Mouse (Mus musculus) subcutaneous adipose tissue, adult 2 months (tissue): ENCODE measurements around the gene Lce6a. TPM values are rescaled to one million over a fixed set of nuclear protein-coding genes. Genes with fewer than 3 reads are reported as not detected.

Experiments
- polyA plus RNA-seq: library from polyadenylated mRNA; depleted of rRNA; stranded (reverse); fragments of >200 nt; gene quantifications from 2 replicates; pipeline ENCODE4 v1.2.3, GENCODE M21; 2012; ENCODE audit warnings: low replicate concordance; rRNA removed

The Lce6a gene
- polyA plus RNA-seq: not detected in 2 replicates

DNA sequence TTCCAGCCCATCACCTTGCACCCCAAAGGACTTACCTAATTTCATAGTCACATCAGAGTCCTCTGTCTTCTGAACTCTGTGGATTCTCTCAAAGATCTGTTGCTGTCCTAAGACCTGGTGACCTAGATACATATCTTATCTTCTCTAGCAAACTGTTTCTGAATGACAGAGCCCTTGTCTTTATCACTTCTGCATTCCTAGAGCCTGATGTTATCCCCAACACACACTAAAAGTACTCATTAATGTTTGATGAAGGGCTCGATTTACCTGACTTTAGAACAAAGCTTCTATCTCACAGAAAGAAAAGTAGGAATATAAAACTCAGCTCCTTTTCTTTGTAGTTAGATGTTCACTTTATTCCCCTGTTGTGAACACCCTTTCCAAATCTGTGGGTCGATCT, at the start of gene Lce6a:
TSS of gene Lce6a (minus strand) at position 101 of the 400 bp plus-strand sequence.

DNA sequence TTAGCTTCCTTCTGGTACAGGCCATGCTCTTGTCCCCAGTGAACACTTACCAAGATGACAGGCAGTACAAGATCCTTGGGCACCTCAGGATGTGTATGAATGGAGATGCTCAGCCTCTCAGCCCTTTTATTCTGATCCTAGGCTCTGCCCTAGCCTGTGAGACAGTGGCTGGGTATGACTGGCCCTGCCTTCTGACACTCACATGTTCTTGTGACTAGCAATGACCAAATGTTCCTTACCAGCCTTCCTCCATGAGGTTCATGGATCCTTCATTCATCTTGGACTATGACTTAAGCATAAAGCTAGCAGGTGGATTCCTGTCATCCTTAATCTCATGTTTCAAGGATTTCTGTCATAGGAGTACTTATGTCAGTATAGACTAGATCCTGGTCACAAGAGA, 48.8 kb upstream of the Lce6a start, which contains the start of gene Lce1a2:
TSS of gene Lce1a2 (minus strand) at position 101 of the 400 bp plus-strand sequence.

DNA sequence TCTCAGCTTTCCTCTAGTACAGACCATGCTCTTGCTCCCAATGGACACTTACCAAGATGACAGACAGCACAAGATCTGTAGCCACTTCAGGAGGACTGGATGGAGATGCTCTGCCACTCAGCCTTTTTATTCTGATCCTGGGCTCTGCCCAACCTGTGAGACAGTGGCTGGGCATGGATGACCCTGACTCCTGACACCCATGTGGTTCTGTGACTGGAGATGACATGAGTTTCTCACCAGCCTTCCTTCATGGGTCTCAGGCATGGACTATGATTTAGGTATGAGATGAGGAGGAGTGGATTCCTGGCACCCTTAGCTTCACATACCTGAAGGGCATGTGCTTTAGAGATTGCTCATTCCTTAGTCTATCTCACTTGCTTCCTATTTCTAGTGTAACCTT, 35.4 kb upstream of the Lce6a start, which contains the start of gene Lce1b:
TSS of gene Lce1b (minus strand) at position 101 of the 400 bp plus-strand sequence.

DNA sequence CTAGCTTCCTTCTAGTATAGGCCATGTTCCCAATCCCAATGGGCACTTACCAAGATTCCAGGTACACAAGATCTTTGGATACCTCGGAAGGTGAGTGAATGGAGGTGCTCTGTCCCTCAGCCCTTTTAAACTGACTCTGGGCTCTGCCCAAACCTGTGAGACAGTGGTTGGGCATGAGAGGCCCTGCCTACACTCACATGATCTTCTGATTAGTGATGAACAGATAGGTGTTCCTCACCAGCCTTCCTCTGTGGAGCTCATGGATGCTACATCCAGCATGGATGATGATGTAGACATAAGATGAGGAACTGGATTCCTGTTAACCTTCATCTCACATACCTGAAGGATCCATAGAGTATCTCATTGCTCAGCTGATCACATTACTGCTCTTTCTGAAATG, 26.7 kb upstream of the Lce6a start, which contains the start of gene Lce1a1:
TSS of gene Lce1a1 (minus strand) at position 101 of the 400 bp plus-strand sequence.

DNA sequence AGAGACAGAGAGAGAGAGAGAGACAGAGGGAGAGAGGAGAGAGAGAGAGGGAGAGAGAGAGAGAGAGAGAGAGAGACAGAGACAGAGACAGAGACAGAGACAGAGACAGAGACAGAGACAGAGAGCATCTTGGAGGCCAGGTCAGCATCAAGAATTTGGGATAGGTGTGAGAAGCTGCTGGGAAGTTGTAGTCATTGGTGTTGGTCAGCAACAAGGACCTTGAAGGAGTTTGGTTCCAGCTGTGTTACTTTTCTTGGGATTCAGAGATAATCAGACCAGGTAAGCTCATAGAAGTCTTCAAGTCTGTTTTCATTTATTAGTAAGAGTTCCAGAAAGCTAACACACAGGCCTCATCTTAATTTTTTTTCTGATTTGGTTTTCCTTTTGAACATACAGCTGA, 14.1 kb downstream of the Lce6a start, which contains the start of gene 2210017I01Rik:
TSS of gene 2210017I01Rik (minus strand) at position 101 of the 400 bp plus-strand sequence.

DNA sequence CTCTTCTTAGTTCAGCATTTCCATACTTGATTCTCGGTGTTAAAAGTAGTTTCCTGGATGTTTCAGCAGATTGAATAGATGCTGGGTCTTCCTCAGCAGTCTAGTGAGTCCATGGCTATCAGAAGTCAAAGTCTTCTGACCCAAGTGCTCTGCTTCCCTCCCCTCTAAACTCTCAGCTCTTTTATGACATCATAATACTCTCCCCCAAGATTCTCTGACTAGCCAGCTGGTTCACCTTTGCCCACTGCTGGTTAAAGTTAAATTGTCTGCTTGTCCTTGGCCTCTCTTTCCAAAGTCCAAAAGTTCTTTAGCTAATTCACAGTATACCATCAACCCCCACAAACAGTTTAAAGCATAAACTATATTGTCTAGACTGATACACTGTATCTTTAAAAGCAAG, 32.6 kb downstream of the Lce6a start, which contains the start of gene Smcp:
TSS of gene Smcp (minus strand) at position 140 of the 400 bp plus-strand sequence.

DNA sequence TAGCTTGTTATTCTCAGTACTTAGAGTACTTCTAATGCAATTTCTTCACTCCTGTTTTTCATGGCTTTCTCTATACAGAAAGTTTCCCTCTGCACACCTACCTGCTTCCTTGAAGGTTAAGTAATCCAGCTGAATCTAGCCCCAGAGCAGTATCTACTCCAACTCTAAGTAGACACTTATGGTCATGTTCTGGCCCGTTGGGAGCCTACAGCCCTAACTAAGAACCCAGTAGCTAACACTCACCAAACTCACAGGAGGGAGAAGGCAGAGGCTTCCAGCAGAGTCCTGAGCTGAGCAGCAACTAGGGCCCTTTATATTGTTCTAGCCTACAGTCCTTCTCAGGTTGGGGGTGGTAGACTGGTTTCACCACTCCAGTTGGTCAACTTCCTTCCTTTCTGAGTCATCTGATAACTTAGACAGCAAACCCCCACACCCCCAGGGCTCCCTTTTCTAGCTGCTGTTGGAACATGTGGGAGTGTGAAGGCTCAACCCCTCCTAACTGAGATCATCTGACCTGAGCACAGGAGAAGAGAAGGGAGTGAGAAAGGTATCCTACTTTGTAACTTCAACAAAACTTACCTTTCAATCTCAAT, 47.9 kb downstream of the Lce6a start, which contains the start of gene Ivl:
TSS of gene Ivl (minus strand) at position 287 of the 593 bp plus-strand sequence.

Other genes starting within 250 kb of the Lce6a start
- not detected in 2 replicates for gene Sprr2h, start 236.0 kb downstream of the Lce6a start, polyA plus RNA-seq
- not detected in 2 replicates for gene Sprr2i, start 213.7 kb downstream of the Lce6a start, polyA plus RNA-seq
- not detected in 2 replicates for gene Sprr2j-ps, start 203.6 kb downstream of the Lce6a start, polyA plus RNA-seq
- gene Gm9774, start 192.2 kb downstream of the Lce6a start, polyA plus RNA-seq: 9.2 and 13.3 TPM in 2 replicates
- not detected in 2 replicates for gene Sprr2k, start 189.1 kb downstream of the Lce6a start, polyA plus RNA-seq
- not detected in 2 replicates for gene Sprr1b, start 182.9 kb downstream of the Lce6a start, polyA plus RNA-seq
- 0.09 TPM in 1 of 2 replicates, not detected in the other for gene Sprr3, start 162.9 kb downstream of the Lce6a start, polyA plus RNA-seq
- 0.37 and 22.2 TPM in 2 replicates for gene Sprr1a, start 135.8 kb downstream of the Lce6a start, polyA plus RNA-seq
- not detected in 2 replicates for gene Sprr4, start 121.2 kb downstream of the Lce6a start, polyA plus RNA-seq
- not detected in 2 replicates for gene 2310046K23Rik, start 87.1 kb downstream of the Lce6a start, polyA plus RNA-seq
- gene Ivl, start 47.9 kb downstream of the Lce6a start, polyA plus RNA-seq: 0.31 TPM in 1 of 2 replicates, not detected in the other
- gene Smcp, start 32.7 kb downstream of the Lce6a start, polyA plus RNA-seq: not detected in 2 replicates
- not detected in 2 replicates for gene 2210017I01Rik, start 14.2 kb downstream of the Lce6a start, polyA plus RNA-seq
- gene Lce1a1, start 26.6 kb upstream of the Lce6a start, polyA plus RNA-seq: not detected in 2 replicates
- gene Lce1b, start 35.3 kb upstream of the Lce6a start, polyA plus RNA-seq: not detected in 2 replicates
- not detected in 2 replicates for gene Lce1a2, start 48.7 kb upstream of the Lce6a start, polyA plus RNA-seq
- gene Lce1c, start 57.6 kb upstream of the Lce6a start, polyA plus RNA-seq: not detected in 2 replicates
- not detected in 2 replicates for gene Lce1d, start 65.5 kb upstream of the Lce6a start, polyA plus RNA-seq
- gene Lce1e, start 87.4 kb upstream of the Lce6a start, polyA plus RNA-seq: not detected in 2 replicates
- gene Lce1f, start 98.7 kb upstream of the Lce6a start, polyA plus RNA-seq: not detected in 2 replicates
- not detected in 2 replicates for gene Gm38119, start 117.4 kb upstream of the Lce6a start, polyA plus RNA-seq
- not detected in 2 replicates for gene Lce1g, start 130.7 kb upstream of the Lce6a start, polyA plus RNA-seq
- not detected in 2 replicates for gene Lce1h, start 143.4 kb upstream of the Lce6a start, polyA plus RNA-seq
- gene Lce1i, start 157.2 kb upstream of the Lce6a start, polyA plus RNA-seq: not detected in 2 replicates
- not detected in 2 replicates for gene Lce1j, start 168.9 kb upstream of the Lce6a start, polyA plus RNA-seq
- gene Lce1k, start 186.2 kb upstream of the Lce6a start, polyA plus RNA-seq: not detected in 2 replicates
- gene Kprp, start 205.6 kb upstream of the Lce6a start, polyA plus RNA-seq: not detected in 2 replicates
- gene Lce1l, start 229.6 kb upstream of the Lce6a start, polyA plus RNA-seq: not detected in 2 replicates
- not detected in 2 replicates for gene 2310050C09Rik, start 248.6 kb upstream of the Lce6a start, polyA plus RNA-seq